Mouse (Mus musculus) fibroblast of lung, adult 2 months (primary cell): Measurements from ENCODE around the gene Nsfl1c.
"Not testable (repeated sequence)": the region's sequence is repeated elsewhere in the genome, so short reads cannot be mapped to it uniquely, and the experiment has no call there.

Experiments used
- DNase-seq: peaks from one replicate; pipeline ENCODE4 v3.0.0-alpha.2; 2011; ENCODE audit warnings: low read depth

The Nsfl1c gene

GRCm38 (mm10) chr2:151494035-151494803, at the start of gene Nsfl1c:
Nsfl1c (plus strand) TSS chr2:151494182.
- peak; percentile 76 for DNase-seq

GRCm38 (mm10) chr2:151476053-151476452, 17.9 kb upstream of the Nsfl1c start, which contains the start of gene 4921509C19Rik:
4921509C19Rik (minus strand) TSS chr2:151476153.
- not testable (repeated sequence) for DNase-seq

DNA sequence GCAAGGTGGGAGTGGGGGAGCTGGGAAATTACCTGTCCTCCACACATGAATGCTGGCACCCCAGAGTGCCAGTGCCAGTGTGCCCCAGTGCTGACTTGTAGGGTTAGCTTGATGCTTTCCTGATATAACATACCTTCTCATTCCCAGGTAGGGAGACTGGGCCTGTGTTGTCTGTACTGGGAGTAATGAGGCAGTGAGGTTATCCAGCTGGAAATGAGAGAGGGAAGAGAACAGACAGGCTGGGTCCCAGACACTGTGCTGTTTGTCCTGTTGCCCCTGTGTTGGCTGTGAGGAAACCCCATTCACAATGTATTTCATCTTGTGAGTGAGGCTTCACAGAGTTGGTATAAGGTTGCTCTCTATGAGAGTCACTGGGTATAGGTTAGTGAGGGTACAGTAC, 7.5 kb upstream of the Nsfl1c start:
- DNase-seq: no peak

- no peak for DNase-seq
These were observed 4.4 kb downstream of the Nsfl1c start for GRCm38 (mm10) chr2:151498358-151498757.

- DNase-seq: no peak
These were observed 6.5 kb downstream of the Nsfl1c start for GRCm38 (mm10) chr2:151500442-151501007.

- DNase-seq: no peak
These were observed 10.2 kb downstream of the Nsfl1c start for GRCm38 (mm10) chr2:151504226-151504625.

DNA sequence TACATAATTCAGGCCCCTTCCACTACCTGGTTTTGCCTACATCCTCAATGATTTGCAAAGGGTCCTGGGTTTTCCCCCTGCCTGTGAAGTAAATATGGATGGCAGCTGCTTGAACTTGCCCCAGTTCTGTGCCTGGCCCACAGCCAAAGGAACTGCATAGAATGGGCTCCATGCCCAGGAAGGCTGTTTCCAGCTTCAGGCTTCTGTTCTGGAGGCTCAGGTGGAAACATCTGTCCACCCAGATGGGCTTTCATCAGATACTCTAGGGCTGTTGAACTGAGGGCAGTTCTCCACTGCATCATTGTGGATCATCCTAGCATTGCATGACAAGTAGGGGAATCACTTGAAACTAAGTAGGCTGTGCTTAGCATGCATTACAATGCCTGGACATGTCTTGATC, 18.2 kb downstream of the Nsfl1c start:
- DNase-seq: no peak

- no peak for DNase-seq
These were observed 19.7 kb downstream of the Nsfl1c start for GRCm38 (mm10) chr2:151513525-151514285.

DNA sequence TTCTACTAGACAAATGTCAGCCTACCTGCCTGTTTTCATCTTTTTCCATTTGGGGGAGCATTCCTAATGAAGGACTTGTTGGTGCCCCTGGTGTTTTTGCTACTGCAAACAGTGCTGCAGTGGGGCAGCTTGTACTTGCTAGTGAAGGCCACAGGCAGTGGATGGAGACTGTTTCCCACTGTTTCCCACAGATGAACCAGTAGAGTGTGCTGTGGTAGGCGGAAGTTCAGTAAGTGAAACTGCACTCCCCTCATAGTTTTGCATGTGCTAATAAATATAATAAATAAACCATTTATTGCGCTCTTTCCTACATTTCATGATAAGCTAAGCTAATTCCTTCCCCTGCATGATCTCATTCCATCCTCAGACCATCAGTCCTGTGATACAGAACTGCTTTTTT, 25.0 kb downstream of the Nsfl1c start:
- no peak for DNase-seq

DNA sequence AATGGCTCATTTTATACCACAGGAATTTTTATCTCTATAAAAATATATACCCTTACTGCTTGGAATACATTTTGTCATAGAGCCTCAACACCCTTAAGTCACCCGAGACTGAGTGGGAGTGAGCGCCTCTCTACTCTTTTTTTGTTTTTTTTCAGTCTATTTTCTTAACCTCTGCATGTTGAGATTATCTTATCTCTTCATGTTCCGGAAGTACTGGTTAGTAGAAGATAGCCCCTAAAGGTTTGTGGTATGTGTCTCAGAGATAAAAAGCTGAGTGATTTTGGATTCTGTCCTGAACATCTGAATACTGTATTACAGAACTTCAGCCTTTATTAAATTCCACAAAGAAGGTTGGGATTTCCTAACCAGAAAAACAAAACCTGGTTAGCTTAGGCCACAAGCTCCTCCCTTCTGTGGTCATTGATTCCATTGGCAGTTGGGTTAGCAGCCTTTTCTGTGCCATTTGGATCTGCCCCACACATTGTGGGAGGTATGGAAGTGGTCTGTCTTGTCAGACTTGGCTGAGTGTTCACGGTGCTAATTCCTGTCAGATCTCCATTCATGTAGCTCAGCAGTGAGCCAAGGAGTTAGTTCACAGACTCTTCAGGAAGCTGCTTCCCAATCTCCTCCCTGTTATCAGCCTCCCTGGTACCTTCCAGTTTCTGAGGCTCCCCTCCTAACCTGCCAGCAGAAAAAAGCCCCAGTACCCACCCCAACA, 30.5 kb downstream of the Nsfl1c start:
- peak; percentile 54 for DNase-seq

DNA sequence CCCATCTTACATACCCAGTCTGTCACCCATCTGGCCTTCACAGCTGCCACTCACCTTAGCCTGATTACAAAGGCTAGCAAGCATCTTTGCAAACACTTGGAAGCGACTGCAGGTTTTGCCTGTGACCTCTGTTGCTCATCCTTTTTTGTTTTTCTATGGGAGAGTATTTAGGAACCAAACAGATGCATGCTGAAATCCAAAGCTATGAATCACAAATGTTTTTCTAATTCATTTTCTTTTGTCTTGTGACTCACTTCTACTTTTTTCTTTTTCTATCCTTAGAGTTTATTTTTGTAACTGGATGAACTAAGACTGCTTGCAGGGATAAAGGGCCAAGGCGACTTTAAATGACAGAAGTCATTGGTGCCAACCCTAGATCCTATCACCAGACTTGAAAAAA, 31.5 kb downstream of the Nsfl1c start:
- DNase-seq: no peak

GRCm38 (mm10) chr2:151528066-151528465, 34.1 kb downstream of the Nsfl1c start:
- no peak for DNase-seq

GRCm38 (mm10) chr2:151529169-151529568, 35.2 kb downstream of the Nsfl1c start:
- DNase-seq: no peak

DNA sequence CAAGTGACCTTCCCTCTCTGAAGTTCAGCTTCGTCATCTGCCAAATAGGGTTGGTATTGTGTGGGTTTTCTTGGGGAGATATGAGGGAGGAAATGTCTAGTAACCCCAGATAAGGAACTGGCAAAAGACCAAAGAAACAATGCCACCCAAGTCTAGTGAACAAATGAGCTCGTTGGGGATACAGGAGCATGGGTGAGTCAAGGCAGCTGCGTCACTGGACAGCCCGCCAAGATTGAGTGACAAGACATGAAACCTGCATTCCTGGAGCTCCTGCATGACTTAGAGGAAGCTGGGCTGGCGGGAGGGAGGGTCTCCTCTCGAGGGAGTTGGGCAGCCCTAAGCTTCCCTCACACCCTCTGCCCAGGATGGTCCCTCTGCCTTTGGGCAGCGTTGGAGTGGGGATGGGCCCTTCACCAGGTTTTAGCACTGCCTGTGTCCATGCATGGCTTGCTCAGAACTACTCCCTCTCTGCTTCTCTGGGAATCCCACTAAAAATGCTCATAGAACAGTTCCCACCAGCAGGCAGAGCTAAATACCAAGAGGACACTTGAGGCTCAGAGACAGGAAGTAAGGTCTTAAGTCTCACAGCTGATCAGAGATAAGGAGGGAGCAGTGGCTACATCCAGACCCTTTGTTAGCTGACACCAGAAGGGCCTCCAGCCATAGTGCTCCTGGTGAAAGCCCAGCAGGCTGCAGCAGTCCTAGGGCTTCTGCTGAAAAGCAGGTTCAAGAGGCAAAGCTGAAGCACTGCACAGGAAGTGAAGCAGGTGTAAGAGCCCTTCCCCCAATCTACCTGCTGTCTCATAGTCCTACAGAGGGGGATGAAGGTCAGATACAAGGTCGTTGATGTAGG, 36.6 kb downstream of the Nsfl1c start:
- DNase-seq: no peak

- no peak for DNase-seq
These were observed 39.6 kb downstream of the Nsfl1c start for GRCm38 (mm10) chr2:151533632-151534031.

GRCm38 (mm10) chr2:151535961-151536617, 42.1 kb downstream of the Nsfl1c start:
- no peak for DNase-seq

GRCm38 (mm10) chr2:151536618-151536974, 42.6 kb downstream of the Nsfl1c start:
- peak; percentile 32 for DNase-seq

DNA sequence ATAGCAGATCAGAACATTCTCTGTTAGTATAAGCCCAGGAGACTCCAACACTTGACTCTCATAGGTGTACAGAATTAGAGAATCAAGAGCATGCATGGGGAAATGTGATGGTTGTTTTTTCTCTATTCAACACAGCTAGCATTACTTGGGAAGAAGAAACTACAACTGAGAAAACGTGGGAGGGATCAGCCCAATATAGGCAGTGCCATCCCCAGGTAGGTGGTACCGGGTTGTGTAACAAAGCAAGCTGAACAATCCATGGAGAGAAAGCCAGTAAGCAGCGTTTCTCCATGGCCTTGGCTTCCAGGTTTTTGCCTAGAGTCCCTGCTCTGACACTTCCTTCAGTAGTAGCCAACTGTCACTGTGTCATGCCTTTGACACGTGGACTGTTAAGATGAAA, 44.7 kb downstream of the Nsfl1c start:
- no peak for DNase-seq

DNA sequence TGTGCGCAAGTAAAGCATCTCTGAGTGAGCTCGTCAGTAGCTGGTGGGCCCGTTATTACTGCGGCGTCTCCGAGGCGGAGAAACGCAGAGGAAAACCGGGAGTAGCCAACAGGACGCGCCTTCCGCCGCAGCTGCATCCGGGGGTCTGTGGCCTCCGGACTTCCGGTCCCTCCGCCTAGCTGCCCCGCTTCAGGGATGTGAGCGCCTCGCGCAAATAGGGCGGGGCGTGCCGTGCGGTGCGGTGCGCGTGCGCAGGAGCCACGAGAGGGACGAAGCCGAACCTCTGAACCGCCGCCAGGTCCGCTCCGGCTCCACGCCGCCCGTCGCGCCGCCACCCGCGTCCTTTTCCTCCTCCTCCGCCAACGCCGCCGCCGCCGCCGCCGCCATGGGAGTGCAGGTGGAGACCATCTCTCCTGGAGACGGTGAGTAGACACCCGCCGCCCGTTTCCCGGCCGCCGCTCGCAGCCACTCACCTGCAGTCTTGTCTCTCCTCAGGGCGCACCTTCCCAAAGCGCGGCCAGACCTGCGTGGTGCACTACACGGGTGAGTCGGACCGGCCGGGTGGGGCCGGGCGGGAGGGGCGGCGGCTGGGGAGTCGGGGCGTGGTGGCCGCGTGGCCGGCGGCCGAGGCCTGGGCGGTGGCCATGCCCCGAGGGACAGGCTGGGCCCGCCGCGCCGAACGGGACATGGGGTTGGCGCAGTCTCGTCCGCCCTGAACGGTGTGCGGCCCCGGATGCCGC, 48.5 kb downstream of the Nsfl1c start, which contains the start of gene Fkbp1a:
Gene Fkbp1a (plus strand): TSS at position 161 of the 740 bp plus-strand sequence.
- peak; percentile 66 for DNase-seq
